Mouse (Mus musculus): Measurements from ENCODE around the gene Slc41a1.

Gene Slc41a1

DNA sequence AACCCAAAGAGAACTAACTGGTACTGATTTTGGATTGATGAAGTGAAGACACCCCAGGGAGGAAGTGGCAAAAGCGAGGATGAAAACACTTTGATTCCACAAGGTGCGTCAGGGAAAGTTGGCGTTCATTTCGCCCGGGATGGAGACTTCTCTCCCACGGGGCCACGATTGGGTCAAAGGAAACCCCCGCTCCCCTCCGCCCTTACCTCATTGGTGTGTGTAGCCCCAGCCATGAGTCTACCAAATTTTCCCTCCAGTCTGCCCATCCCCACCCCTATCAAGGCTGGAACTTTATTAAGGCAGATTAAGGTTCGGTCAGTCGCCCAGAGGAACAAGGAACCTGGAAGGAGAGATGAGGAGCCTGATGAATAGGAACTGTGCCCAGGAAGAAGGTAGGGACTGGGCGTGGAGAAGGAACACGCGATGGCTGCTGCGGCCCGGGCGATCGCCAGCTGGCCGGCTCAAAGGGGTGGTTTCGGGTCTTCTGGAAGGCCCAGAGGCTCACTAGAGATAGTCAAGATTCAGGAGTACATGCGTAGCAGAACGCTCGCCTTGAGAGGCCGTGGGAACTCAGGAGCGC is at the start of gene Slc41a1:
Gene Slc41a1, plus strand, starts transcription at position 287 of the 580 bp plus-strand sequence.
- ChIA-PET POLR2A (interaction anchor here (0.5 to 1.4 kb wide), 64 partner anchors 8 to 734 kb away, joined by 3 to 22 read pairs (median 4); partner anchors contain the start of genes Fam72a (in 3 of the 4), Pm20d1 (in 3 of the 4), Srgap2 (in 3 of the 4) and Rab29 (in 2 of the 4)), CTCF (interaction anchor here (0.6 to 1.2 kb wide), 16 partner anchors 13 to 427 kb away, joined by 3 to 6 read pairs (median 4); partner anchors contain the start of gene Rab29 (in 1 of the 4))

DNA sequence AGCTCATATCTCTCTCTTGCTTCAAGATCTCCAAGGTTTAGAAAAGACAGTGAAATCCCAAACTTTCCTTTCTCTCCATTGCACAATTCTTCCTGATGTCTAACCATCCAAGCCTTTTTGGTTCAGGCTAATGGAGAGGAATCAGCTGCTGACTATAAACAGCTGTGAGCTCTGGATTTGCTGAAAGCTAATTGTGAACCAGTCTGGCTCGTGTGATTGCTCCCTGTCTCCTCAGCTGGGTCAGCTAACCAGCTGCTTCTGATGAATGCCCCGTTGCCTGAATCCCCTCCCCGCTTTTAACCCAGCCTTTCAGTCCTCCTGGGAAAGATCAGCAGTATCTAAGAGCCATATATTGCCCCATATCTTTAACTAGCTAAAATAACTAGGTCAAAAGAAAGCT is 32.7 kb upstream of the Slc41a1 start:
- CTCF ChIA-PET: interaction anchor here in 3 of 4 experiments (0.5 to 1.2 kb wide), 4 partner anchors 17 to 534 kb away, joined by 3 to 8 read pairs (median 4); partner anchors contain the start of gene Rab29 (in 1 of the 3)
- POLR2A ChIA-PET: interaction anchor here in 1 of 4 experiments (0.6 to 0.7 kb wide), 2 partner anchors 14 to 457 kb away, joined by 3 read pairs; no protein-coding TSS in a partner anchor

DNA sequence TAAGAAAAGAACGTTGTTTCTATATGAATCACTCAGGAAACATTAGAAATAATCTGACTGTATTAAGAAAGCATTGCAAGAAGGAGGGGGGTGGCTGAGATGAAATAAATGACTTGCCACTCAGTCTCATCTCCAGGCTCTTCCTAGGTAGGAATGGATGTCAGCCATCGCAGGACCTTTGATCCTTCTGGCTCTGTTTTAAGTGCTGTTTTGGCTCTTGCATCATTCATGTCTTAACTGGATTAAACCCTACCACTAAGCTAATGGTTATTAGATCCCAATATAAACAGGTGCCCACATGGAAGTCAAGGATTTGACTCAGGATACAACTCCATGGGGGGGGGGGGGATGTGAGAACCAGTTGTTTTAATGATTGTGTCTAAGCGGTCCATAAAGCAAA is 32.1 kb upstream of the Slc41a1 start:
- CTCF ChIA-PET: interaction anchor here in 1 of 4 experiments (1.2 kb wide), 1 partner anchor 72 kb away, joined by 3 read pairs; the partner anchor contains the start of gene Rab29
- POLR2A ChIA-PET: interaction anchor here in 1 of 4 experiments (0.6 kb wide), 2 partner anchors 15 to 96 kb away, joined by 3 read pairs; no protein-coding TSS in a partner anchor

DNA sequence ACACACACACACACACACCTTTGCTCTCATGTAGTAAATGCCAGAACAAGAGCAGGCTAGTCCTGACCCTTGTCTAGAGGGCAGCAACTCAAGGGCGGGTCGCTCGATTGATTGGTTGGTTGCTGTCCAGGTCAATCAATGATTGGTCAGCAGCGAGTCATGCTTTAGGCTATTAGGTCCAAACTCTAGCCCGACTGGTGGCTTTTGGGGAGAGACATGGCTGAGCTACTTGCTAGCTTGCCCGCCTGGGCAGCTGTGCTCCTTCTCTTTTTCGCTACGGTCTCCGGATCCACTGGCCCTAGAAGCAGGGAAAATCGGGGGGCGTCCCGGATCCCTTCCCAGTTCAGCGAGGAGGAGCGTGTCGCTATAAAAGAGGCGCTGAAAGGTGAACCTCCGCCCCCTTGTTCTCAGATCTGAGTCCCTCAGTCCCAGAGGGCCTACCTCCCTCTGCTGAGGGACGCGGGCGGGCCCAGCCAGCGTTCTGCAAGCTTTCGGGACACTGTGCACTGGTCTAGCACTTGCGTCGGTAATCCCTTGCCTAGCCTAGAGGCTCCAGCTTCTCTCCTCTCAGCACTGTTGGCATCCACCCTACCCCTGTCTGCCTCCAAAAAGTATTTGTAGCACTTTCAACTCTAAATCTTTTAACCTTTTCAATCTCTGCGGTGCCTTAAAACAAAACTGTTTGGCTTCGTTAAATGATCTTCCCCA is 29.9 kb upstream of the Slc41a1 start, which contains the start of gene Pm20d1:
Gene Pm20d1, plus strand, starts transcription at position 180 of the 708 bp plus-strand sequence.
- ChIA-PET CTCF (interaction anchor here (0.7 to 1.3 kb wide), 9 partner anchors 9 to 236 kb away, joined by 3 to 5 read pairs (median 3); partner anchors contain the start of gene Rab29 (in 1 of the 4)), POLR2A (interaction anchor here (0.6 to 2.3 kb wide), 33 partner anchors 8 to 681 kb away, joined by 3 to 13 read pairs (median 4); partner anchors contain the start of genes Fam72a (in 3 of the 4), Slc41a1 (in 3 of the 4) and Srgap2 (in 2 of the 4))

DNA sequence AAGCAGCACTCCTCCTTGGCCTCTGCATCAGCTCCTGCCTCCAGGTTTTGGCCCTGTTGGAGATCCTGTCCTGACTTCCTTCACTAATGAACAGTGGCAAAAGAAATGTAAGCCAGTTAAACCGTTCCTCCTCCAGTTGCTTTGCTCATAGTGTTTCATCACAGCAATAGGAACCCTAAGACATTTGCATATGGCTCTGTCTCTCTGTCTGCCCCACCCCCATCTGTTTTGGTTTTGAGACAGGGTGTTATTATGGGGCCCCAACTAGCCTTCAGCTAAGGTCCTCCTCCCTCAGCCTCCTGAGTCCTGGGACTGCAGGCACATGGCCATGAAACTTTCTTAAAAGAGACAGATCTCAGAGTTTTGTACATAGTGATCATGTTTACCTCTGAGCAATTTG is 27.3 kb upstream of the Slc41a1 start:
- POLR2A ChIA-PET: no interaction called here
- CTCF ChIA-PET: no interaction called here

DNA sequence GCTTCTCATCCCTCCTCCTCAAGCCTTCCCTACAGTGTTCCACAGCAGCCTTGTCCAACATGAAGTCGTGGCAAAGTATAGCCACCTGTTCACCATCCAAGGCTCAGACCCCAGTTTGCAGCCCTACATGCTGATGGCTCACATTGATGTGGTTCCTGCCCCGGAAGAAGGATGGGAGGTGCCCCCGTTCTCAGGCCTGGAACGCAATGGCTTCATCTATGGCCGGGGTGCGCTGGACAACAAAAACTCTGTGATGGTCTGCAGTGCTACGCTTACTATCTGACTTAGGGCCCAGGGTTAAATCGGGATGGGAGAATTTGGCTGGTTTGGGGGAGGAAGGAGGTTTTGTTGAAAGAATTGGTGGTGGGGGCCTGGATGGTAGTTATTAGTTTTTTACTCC is 26.2 kb upstream of the Slc41a1 start:
- ChIA-PET CTCF (no interaction called here), POLR2A (interaction anchor here in 1 of 4 experiments (0.7 kb wide), 1 partner anchor 37 kb away, joined by 3 read pairs; no protein-coding TSS in a partner anchor)

DNA sequence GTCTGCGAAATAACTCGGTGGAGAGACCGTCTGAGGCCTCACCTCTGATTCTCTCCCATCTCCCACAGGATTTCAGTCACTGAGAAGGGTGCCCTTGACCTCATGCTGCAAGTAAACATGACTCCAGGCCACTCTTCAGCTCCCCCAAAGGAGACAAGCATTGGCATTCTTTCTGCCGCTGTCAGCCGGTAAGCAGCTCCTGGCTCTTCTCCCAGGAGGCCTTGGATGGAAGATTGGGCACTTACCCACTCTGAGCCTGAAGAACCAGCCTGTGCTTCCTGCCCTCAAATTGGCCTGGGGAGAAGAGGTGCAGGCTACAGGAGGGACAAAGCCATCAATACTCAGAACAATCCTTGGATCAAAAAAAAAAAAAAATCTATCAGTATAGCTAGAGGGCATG is 24.6 kb upstream of the Slc41a1 start:
- ChIA-PET CTCF (interaction anchor here in 1 of 4 experiments (0.6 kb wide), 1 partner anchor 25 kb away, joined by 4 read pairs; the partner anchor contains the start of gene Slc41a1), POLR2A (interaction anchor here in 2 of 4 experiments (0.7 to 1.4 kb wide), 3 partner anchors 25 to 161 kb away, joined by 3 to 9 read pairs (median 5); partner anchors contain the start of gene Slc41a1 (in 1 of the 2))

DNA sequence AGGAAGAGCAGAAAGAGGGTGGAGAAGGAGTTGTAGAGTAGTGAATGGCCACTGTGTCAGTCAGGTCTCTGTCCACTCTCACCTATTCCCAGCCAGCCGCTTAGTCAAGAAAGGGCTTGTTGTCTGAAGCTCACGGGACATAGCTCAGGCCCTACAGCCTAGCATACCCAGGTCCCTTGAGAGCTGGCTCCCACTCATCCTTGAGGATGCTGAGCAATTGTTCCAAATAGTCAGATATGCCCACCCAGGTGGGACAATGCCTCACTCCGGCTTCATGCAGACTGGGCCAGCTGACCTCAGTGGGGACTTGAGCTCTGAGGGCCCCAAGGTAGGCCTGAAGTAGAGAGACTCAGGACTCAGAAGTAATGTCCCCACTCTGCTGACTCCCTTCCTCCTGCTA is 23.1 kb upstream of the Slc41a1 start:
- POLR2A ChIA-PET: interaction anchor here in 2 of 4 experiments (0.5 to 1.4 kb wide), 3 partner anchors 23 to 139 kb away, joined by 3 to 9 read pairs (median 3); partner anchors contain the start of gene Slc41a1 (in 1 of the 2)
- CTCF ChIA-PET: interaction anchor here in 1 of 4 experiments (0.6 kb wide), 1 partner anchor 65 kb away, joined by 5 read pairs; no protein-coding TSS in a partner anchor

DNA sequence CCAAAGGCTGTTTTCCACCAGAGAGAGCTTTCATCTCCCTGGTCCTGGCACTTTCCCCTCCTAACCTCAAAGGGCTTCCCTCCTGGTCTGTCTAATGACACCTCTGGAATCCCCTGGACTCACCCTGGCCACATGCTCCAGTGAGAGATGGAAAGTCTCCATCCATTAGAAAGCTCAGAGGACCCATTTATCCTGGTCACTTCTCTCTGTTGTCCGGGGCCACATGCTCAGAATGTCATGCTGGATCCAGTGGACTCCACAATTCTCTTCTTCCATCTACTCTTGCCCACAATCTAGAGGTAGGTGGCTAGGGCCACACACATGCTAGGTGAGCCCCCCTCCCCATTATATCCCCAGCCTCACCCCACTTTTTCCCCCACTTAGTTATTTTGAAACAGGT is 18.3 kb upstream of the Slc41a1 start:
- POLR2A ChIA-PET: interaction anchor here in 2 of 4 experiments (0.7 to 3.1 kb wide), 3 partner anchors 11 to 94 kb away, joined by 3 to 11 read pairs (median 4); partner anchors contain the start of gene Pm20d1 (in 1 of the 2)
- CTCF ChIA-PET: interaction anchor here in 1 of 4 experiments (0.6 kb wide), 1 partner anchor 262 kb away, joined by 3 read pairs; no protein-coding TSS in a partner anchor

DNA sequence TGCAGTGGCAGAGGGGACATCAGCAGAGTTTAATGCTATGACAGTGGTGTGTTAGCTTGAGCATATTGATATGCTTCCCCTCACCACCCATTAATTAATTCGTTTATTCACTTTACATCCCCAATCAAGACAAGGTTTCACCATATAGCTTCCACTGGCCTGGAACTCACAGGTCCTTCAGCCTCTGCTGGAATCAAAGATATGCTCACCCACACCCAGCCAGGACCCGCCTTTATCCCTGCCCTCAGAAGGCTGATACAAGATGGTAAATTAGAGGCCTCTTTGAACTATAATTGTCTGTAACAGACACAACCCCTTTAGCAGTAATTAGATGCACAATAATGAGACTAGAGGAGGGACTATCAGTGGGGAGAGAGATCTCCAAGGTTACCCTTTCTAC is 17.6 kb upstream of the Slc41a1 start:
- ChIA-PET CTCF (no interaction called here), POLR2A (interaction anchor here in 2 of 4 experiments (0.6 to 3.1 kb wide), 4 partner anchors 12 to 198 kb away, joined by 3 to 11 read pairs (median 6); partner anchors contain the start of gene Pm20d1 (in 2 of the 2))

DNA sequence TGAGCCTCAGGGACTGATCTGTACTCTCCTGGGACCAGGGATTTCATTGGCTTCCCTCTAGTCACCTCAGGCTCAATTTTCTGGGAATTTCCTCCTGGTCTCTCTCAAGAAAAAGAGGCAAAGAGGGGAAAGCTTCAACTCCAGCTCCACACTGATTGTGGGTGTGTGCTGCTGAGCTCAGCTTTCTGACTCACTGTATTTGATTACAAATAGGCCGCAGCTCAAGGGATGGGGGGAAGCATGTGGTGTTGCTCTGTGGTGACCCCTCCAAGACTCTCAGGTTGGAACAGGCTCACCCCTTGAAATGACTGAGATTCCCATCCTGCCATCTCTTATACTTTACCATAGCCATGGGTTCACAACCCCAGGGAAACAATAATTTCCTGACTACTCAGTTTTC is 15.9 kb upstream of the Slc41a1 start:
- ChIA-PET CTCF (interaction anchor here in 3 of 4 experiments (0.5 to 1.2 kb wide), 3 partner anchors 17 to 172 kb away, joined by 3 to 5 read pairs (median 4); no protein-coding TSS in a partner anchor), POLR2A (interaction anchor here in 3 of 4 experiments (1.2 to 3.1 kb wide), 7 partner anchors 12 to 243 kb away, joined by 3 to 11 read pairs (median 4); partner anchors contain the start of genes Pm20d1 (in 2 of the 3) and Slc41a1 (in 1 of the 3))

DNA sequence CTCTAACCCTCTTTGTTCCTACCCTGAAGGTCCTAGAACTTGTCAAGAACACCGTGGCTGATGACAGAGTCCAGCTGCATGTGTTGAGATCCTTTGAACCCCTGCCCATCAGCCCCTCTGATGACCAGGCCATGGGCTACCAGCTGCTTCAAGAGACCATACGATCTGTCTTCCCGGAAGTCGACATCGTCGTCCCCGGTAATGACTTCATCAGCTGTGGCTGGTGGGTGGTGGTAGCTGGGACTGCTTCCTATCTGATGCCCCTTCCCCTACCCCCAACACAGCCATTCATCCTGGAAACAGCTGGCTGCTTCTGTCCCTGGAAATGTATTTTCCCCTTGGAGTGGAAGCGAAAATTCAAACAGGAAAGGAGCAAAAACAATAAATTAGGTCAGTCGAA is 15.3 kb upstream of the Slc41a1 start:
- ChIA-PET POLR2A (interaction anchor here in 2 of 4 experiments (1.2 to 1.5 kb wide), 6 partner anchors 11 to 244 kb away, joined by 3 to 4 read pairs (median 4); partner anchors contain the start of genes Pm20d1 (in 1 of the 2) and Slc41a1 (in 1 of the 2)), CTCF (interaction anchor here in 2 of 4 experiments (1.0 to 1.2 kb wide), 2 partner anchors 100 to 171 kb away, joined by 3 to 5 read pairs; no protein-coding TSS in a partner anchor)

DNA sequence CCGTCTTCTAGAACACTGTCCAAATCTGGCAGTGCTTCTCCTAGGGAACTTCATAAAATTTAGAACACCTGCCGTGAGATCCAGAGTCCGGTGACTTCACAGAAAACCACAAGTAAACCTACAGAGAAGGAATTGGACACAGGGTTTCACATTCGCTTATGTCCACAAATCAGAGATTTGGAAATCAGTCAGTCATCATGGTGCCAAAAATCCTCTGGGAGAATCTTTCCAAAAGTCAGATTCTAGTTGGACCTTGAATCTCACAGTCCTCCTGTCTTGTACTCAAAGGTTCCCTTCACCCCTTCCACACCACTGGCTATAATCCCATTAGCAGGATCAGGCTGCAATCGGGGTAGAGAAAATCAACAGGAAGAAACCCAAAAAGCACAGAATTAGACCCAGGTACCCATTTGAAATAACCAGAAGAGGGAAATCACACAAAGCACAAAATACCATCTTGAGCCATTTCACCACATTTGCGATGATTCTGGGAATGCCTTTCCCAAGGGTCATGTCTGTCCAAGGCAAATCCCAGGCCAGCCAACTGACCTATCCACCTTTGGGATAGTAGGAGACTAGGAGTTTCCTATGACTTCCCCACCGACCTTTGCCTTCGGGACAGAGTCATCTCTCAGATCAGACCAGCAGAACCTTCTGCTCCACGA is 14.5 kb upstream of the Slc41a1 start:
- POLR2A ChIA-PET: interaction anchor here in 1 of 4 experiments (0.6 kb wide), 2 partner anchors 98 to 195 kb away, joined by 3 to 4 read pairs; no protein-coding TSS in a partner anchor
- CTCF ChIA-PET: interaction anchor here in 1 of 4 experiments (1.1 to 1.7 kb wide), 3 partner anchors 15 to 170 kb away, joined by 3 to 4 read pairs (median 3); partner anchors contain the start of gene Slc41a1

DNA sequence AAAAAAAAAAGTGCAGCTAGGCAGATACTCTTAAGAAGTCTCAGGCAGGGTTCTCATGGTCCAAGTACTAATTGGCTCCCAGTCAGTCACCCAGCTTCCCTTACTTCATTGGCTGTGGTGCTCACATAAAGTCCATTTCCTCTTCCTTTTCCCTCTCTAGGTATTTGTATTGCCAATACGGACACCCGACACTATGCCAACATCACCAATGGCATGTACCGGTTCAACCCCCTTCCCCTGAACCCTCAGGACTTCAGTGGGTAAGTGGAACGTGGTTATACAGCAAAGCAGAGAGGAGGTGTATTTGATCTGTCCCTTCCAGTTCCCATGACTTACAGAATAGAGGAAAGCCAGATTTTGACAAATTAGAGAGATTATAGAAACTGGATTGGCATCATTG is 13.6 kb upstream of the Slc41a1 start:
- ChIA-PET POLR2A (interaction anchor here in 3 of 4 experiments (0.6 to 1.3 kb wide), 5 partner anchors 10 to 196 kb away, joined by 3 to 4 read pairs (median 3); partner anchors contain the start of genes Pm20d1 (in 1 of the 3) and Slc41a1 (in 1 of the 3)), CTCF (interaction anchor here (0.7 to 1.8 kb wide), 13 partner anchors 9 to 112 kb away, joined by 3 to 7 read pairs (median 4); partner anchors contain the start of gene Slc41a1 (in 2 of the 4))

DNA sequence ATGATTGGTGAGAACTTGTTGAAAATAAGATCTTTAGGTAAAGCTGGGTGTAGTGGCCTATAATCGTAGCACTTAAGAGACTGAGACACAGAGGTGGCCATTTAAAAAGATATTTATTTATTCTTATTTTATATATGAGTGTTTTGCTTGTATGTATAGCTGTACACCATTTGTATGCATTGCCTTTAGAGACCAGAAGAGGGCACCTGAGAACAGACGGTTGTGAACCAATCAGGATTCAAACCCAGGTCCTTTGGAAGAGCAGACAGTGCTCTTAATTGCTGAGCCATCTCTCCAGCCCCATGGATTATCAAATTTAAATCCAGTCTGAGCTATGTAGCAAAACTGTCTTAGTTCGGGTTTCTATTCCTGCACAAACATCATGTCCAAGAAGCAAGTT is 13.1 kb upstream of the Slc41a1 start:
- CTCF ChIA-PET: interaction anchor here (0.6 to 1.8 kb wide), 15 partner anchors 9 to 193 kb away, joined by 3 to 7 read pairs (median 3); partner anchors contain the start of gene Slc41a1 (in 2 of the 4)
- POLR2A ChIA-PET: interaction anchor here in 2 of 4 experiments (0.7 to 1.3 kb wide), 4 partner anchors 9 to 17 kb away, joined by 3 to 4 read pairs (median 4); partner anchors contain the start of genes Pm20d1 (in 1 of the 2) and Slc41a1 (in 1 of the 2)

DNA sequence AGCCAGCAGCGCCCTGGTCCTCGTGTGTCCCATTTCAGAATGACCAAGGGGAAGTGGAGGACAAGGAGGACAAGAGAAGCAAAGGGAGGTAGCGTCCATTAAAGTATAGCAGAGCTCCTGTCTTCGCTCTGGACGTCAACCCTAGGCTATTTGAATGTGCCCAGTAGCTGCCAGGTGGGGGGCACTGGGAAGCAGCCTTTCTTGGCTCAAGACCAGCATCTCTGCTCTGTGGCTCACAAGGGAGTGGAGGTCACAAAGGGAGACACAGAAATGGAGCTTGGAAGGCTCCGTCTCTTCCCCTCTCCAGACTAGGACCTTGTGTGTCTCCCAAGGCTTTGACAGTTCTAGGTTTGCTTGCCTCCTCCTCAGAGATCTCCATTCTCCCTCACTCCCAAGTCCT is 10.4 kb upstream of the Slc41a1 start:
- POLR2A ChIA-PET: interaction anchor here in 2 of 4 experiments (0.6 to 4.2 kb wide), 9 partner anchors 11 to 73 kb away, joined by 3 to 20 read pairs (median 4); partner anchors contain the start of genes Pm20d1 (in 2 of the 2) and Slc41a1 (in 2 of the 2)
- CTCF ChIA-PET: interaction anchor here in 2 of 4 experiments (0.9 to 1.5 kb wide), 4 partner anchors 10 to 115 kb away, joined by 3 to 5 read pairs (median 4); no protein-coding TSS in a partner anchor
